23 mouse cellular contexts compared by ENCODE assay signal in the genomic region with DNA sequence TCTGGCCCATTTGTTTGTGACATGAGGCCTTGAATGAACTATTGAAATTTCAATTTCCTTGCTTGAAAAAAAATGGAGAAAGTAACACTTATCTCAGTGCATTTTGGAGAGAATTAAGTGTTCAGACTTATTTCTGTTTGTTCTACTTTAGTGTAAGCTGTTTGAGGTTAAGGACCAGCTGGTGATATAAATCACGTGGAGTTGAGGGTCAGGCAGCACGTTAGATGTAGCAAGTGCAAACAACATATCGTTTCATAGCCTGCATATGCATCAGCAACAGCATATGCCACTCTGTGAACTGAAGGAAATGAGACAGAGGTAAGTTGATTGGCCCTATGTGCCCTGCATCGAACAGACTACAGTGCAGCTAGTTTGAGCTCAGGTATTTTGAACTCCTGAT.
DNase-seq lines count a peak whose midpoint lies in the region; ATAC-seq and TF ChIP-seq lines count a peak whose summit lies in the region.
"Had no signal": no experiment of that assay in that cellular context is flagged by ENCODE, and none has a peak within 500 bp of the region (broad histone marks: within the 10 kb centered on the region; RNA-seq: fewer than 3 reads in every experiment).

No protein-coding gene starts in this region.

- H3K9me3 ChIP-seq in lung, postnatal 0 days (ENCODE audit: low read length), result no peaks in the 10 kb centered on the region
- H3K9me3 ChIP-seq: embryonic facial prominence, embryonic 10.5 days; embryonic facial prominence, embryonic 12.5 days; forebrain, embryonic 13.5 days; G1E had no signal

- intact Hi-C loops in gastrocnemius, adult 2 months (cut with DNase I), result no loop called here

- no peak overlapping the region for H3K4me2 ChIP-seq in lung, postnatal 0 days (replicated peaks; ENCODE audit: low read depth, low read length)
- H3K4me2 ChIP-seq in myocyte (ENCODE audit: low read depth), result no peak overlapping the region
- H3K4me2 ChIP-seq: embryonic facial prominence, embryonic 12.5 days; forebrain, embryonic 13.5 days had no signal

- H3K9ac ChIP-seq in lung, postnatal 0 days (replicated peaks; ENCODE audit: low read depth), result no peak overlapping the region
- H3K9ac ChIP-seq: embryonic facial prominence, embryonic 12.5 days; forebrain, embryonic 13.5 days had no signal

- peak; percentile 62; the same call in 1 of the 2 replicates for ATAC-seq in lung, postnatal 0 days
- ATAC-seq: activated CD4-positive, CD25-positive, alpha-beta regulatory T cell, adult 4 months; CD4-positive, CD25-positive, alpha-beta regulatory T cell, adult 4 months; forebrain, embryonic 13.5 days; Patski had no signal

- 42% methylated on average over 4 of the region's 4 CpGs for WGBS in lung, postnatal 0 days
- 47% methylated on average over 4 of the region's 4 CpGs for WGBS in lung, adult 2 months

- no peak for DNase-seq in gastrocnemius, adult 2 months
- DNase-seq in gastrocnemius, adult 18-20 months (ENCODE audit: low spot score), result no peak
- peak; percentile 69 for DNase-seq in lung, postnatal 0 days (ENCODE audit: low spot score)
- DNase-seq in lung, adult 18-20 months, result no peak
- peak; percentile 28 for DNase-seq in lung, postnatal 25 days (ENCODE audit: low spot score)
- no peak for DNase-seq in lung, adult 2 months
- DNase-seq: adrenal gland, adult 8-10 months; adrenal gland, postnatal 14 days; adrenal gland, postnatal 36 days; B cell, adult 2 months; cerebellum, adult 11-12 months; cerebellum, adult 2 months; cerebellum, adult 9-10 months; cerebellum, postnatal 10 days; cerebellum, postnatal 25 days had no signal

- H3K79me2 ChIP-seq in myocyte (ENCODE audit: control insufficient read depth, insufficient read depth), result no peaks in the 10 kb centered on the region

- TF ChIP-seq CTCF in gastrocnemius, adult 2 months (IDR thresholded peaks at IDR 0.05), result no peak
- TF ChIP-seq CTCF in lung, postnatal 0 days (IDR thresholded peaks at IDR 0.05), result no peak
- no peak for TF ChIP-seq CTCF in lung, adult 2 months (IDR thresholded peaks at IDR 0.05; ENCODE audit: insufficient read depth, low read length)

- peak overlapping the region; percentile 40; the same call in 1 of the 2 replicates for H3K27ac ChIP-seq in gastrocnemius, adult 2 months
- no peak overlapping the region for H3K27ac ChIP-seq in lung, postnatal 0 days (ENCODE audit: low read length)
- H3K27ac ChIP-seq: embryonic facial prominence, embryonic 10.5 days; embryonic facial prominence, embryonic 12.5 days; forebrain, embryonic 13.5 days had no signal

- no peak for TF ChIP-seq POLR2A in lung, adult 2 months (IDR thresholded peaks at IDR 0.05; ENCODE audit: borderline replicate concordance, extremely low read depth, low read depth, low read length)
- no peak for TF ChIP-seq POLR2A in myocyte (IDR thresholded peaks at IDR 0.05; ENCODE audit: insufficient read length, low read depth)

- peak; percentile 42; the same call in 1 of the 2 replicates for TF ChIP-seq EP300 in lung, postnatal 0 days (IDR thresholded peaks at IDR 0.05)

- no peaks in the 10 kb centered on the region for H3K36me3 ChIP-seq in lung, postnatal 0 days (ENCODE audit: insufficient read depth, low read length)
- no peaks in the 10 kb centered on the region for H3K36me3 ChIP-seq in myocyte (ENCODE audit: control insufficient read depth, insufficient read depth)
- H3K36me3 ChIP-seq: embryonic facial prominence, embryonic 10.5 days; embryonic facial prominence, embryonic 12.5 days; G1E had no signal

- H3K27me3 ChIP-seq in lung, postnatal 0 days (replicated peaks; ENCODE audit: insufficient read depth, low read length), result no peaks in the 10 kb centered on the region
- H3K27me3 ChIP-seq in myocyte (ENCODE audit: control insufficient read depth, insufficient read depth, insufficient read length), result no peaks in the 10 kb centered on the region
- H3K27me3 ChIP-seq: embryonic facial prominence, embryonic 12.5 days; forebrain, embryonic 13.5 days; Patski had no signal

- H3K4me1 ChIP-seq in lung, postnatal 0 days (ENCODE audit: insufficient read depth, low read depth, low read length), result no peaks in the 10 kb centered on the region
- no peaks in the 10 kb centered on the region; the same call in 1 of the 2 replicates for H3K4me1 ChIP-seq in lung, adult 2 months (ENCODE audit: control insufficient read depth, insufficient read depth, low read length)
- H3K4me1 ChIP-seq: embryonic facial prominence, embryonic 10.5 days; embryonic facial prominence, embryonic 12.5 days; forebrain, embryonic 13.5 days had no signal

- H3ac ChIP-seq in myocyte (ENCODE audit: control insufficient read depth, insufficient read length), result no peak overlapping the region

- no peak overlapping the region for H3K4me3 ChIP-seq in gastrocnemius, adult 2 months
- no peak overlapping the region for H3K4me3 ChIP-seq in lung, postnatal 0 days (ENCODE audit: low read depth, low read length)
- H3K4me3 ChIP-seq in lung, adult 2 months (replicated peaks; ENCODE audit: extremely low read depth, low read depth, low read length), result no peak overlapping the region
- H3K4me3 ChIP-seq in myocyte, result no peak overlapping the region
- H3K4me3 ChIP-seq: embryonic facial prominence, embryonic 10.5 days; embryonic facial prominence, embryonic 12.5 days; forebrain, embryonic 13.5 days had no signal

TF ChIP-seq in myocyte, 11 proteins besides CTCF, POLR2A, EP300 and RAD21:
- TF ChIP-seq CEBPB (IDR thresholded peaks at IDR 0.05; ENCODE audit: insufficient read depth, poor library complexity, severe bottlenecking) (no peak), REST (IDR thresholded peaks at IDR 0.05; ENCODE audit: insufficient read depth, insufficient read length) (no peak), MYOD1 (IDR thresholded peaks at IDR 0.05; ENCODE audit: control insufficient read depth in 1 of 3, insufficient read length in 2 of 3, low read depth in 2 of 3) (peak in 1 of 3 experiments; percentile 22), USF1 (IDR thresholded peaks at IDR 0.05; ENCODE audit: low read depth) (peak; percentile 51)

Comparison
In these comparisons a context has a peak if more than half of its experiments do, and no peak if none do; other contexts are left out.
1. DNase-seq: peak in lung, postnatal 0 days (single experiment) and lung, postnatal 25 days (single experiment); none in gastrocnemius, adult 2 months (single experiment), gastrocnemius, adult 18-20 months (single experiment), lung, adult 18-20 months (0 of 2) and lung, adult 2 months (single experiment).